Mouse (Mus musculus): ENCODE results near the gene Cyp2d26.
A peak's percentile ranks its signal among the peaks of the same experiment; 100 is the strongest.
"Not testable (repeated sequence)": the region's sequence is repeated elsewhere in the genome, so short reads cannot be mapped to it uniquely, and the experiment has no call there.

The Cyp2d26 gene

DNA sequence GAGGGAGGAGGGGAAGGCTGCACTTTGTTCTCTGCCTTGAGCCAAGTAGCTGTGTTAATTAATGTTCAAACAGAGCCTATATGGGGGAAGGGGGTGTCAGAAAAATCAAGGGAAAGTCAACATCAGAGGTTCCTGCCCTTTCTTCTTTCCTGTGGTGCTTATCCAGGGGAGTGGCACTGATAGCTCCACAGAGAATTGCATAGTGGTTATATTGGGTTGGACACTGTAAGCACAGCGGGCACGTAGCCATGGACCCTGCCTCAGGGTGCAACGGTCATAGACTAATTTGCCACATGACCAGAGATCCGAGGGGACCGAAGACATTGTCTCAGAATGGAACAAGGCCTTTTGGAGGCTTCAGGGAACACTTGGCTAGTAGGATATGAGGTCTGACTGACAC is at the start of gene Cyp2d26:
Cyp2d26 (minus strand) TSS at position 18 of the 400 bp plus-strand sequence.
- no peak for DNase-seq (ENCODE audit: low read depth, low spot score)

DNA sequence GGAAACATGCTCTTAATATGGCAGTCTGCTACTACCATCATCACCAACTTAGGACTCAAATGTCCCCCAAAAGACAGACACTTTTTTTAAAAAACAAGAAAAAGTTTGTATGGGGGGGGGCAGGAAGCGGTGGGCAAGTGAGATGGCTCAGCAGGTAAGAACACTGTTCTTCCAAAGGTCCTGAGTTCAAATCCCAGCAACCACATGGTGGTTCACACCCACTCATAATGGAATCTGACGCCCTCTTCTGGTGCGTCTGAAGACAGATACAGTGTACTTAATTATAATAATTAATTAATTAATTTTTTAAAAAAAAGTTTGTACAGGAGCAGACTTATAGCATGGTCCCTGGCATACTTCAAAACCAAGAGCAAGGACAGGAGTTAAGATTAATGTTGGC is 45.1 kb upstream of the Cyp2d26 start:
- DNase-seq (ENCODE audit: low read depth, low spot score) = no peak

DNA sequence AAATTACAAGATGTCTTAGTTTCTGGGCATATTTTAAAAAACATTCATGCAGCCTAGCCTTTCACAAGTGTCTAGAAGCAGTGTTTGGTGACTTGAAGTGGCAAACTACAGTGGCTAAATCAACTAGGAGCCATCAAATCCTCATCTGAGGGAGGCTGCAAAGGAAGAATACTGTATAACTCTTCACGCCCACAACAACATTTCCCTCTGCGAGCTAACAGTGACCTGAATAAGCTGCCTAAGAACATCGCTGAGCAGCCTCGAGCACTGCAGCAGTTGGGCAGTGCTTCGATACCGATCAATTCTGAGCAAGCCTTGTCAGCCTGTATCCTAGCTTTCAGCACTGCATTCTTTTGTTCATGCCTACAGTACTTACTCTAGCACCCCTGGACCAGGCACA is 35.8 kb upstream of the Cyp2d26 start:
- no peak for DNase-seq (ENCODE audit: low read depth, low spot score)

DNA sequence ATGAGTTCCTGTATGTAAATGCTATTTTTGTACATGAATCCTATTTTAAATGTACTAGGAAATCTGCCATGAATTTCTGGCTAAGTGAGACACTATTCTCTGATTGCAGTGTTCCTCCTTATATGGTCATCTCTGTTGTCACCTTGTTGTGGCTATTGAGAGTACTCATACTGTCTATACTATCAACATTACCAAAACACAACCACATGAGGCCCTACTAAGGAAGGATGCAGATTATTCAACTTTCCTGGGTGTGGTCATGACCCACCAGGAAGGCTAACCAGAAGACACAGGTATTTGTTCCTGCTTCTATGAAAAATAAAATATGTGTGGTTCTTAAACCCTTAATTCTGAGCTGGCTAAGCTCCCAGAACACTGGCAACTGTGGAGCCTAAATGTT is 31.8 kb upstream of the Cyp2d26 start:
- no peak for DNase-seq (ENCODE audit: low read depth, low spot score)

DNA sequence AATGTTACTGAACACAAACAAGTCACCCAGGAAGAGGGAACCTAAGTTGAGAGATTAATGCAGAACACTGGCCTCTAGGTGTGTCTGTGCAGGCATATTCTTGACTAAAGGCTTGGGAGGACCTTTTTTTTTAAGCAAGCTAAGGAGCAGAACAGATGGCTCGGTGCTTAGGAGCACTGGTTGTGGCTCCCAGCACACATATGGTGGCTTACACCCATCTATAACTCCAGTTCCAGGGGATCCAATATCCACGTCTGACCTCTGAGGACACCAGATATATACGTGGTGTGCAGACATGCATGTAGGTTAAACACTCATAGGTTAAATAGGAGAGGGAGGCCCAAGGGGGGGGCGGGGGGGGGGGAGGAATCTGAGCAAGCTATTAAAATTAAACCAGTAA is 28.3 kb upstream of the Cyp2d26 start:
- no peak for DNase-seq (ENCODE audit: low read depth, low spot score)

DNA sequence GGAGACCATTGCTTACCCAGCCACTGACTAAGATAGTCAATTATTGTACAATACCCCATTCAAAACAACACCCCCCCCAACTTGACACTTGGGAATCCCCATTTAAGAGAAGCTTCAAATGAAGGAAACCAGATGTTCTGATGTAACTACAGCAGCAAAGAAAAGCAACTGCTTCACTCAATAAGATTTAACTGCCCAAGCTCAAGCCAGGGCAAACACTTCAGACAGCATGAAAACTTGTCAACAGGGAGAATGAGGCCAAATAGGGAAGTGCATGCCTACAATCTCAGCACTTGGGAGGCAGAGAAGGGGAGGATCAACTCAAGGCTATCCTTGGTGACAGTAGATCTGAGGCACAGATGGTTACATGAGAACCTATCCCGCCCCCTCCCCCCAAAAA is 27.6 kb upstream of the Cyp2d26 start:
- no peak for DNase-seq (ENCODE audit: low read depth, low spot score)

DNA sequence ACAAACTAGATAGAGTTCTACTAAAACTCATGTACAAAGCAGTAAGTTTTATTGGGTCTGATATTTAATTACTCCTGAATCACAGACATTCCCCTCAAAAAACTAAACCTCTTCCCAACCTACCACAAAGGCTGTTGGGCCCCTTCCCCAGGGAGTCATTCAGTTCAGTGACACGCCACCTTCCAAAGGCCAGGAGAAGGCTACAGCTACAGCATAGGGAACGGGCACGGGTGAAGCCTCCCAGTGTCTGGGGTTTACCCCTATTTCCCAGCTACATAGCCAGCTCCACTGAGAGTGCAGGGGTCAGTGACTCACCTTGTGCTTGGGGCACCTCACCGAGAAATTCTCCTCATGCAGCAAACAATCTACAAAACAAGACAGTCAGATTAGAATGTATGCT is 21.2 kb upstream of the Cyp2d26 start:
- DNase-seq (ENCODE audit: low read depth, low spot score) = no peak

DNA sequence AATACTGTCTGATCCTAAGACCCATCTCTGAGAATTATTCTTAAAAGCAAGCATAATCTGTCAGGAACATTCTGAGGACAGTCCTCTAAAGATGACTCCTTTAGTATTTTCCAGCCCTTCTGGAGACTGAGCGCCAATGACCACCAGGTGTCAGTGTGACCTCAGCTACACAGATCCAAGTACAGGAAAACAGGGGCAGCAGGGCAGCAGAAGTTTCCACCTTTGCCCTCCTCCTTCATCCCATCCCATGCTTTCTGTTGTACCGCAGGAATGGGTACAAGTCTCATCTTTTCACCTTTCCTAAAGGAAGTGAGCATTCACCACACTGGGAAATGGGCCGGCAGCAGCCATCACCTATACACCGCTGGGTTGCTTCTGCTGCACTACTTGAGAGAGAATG is 20.7 kb upstream of the Cyp2d26 start:
- no peak for DNase-seq (ENCODE audit: low read depth, low spot score)

DNA sequence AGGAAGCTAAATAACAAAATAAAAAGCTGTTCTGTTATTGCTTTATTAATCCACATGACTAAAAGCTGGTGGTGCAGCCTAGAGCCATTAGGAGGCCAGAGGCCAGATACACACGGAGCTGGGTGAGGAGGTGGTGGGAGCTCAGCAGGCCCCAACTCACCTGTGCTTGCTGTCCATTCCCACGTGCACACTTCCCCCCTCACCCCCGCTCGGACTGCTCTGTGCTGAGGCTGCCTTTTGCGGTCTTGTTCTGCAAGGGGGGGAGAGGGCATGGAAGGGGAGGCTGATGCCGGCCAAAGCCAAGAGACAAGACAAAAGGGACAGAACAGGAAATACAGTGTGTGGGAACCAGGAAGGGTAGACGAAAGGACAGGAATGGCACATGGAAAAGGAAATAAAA is 20.2 kb upstream of the Cyp2d26 start:
- DNase-seq (ENCODE audit: low read depth, low spot score) = no peak

DNA sequence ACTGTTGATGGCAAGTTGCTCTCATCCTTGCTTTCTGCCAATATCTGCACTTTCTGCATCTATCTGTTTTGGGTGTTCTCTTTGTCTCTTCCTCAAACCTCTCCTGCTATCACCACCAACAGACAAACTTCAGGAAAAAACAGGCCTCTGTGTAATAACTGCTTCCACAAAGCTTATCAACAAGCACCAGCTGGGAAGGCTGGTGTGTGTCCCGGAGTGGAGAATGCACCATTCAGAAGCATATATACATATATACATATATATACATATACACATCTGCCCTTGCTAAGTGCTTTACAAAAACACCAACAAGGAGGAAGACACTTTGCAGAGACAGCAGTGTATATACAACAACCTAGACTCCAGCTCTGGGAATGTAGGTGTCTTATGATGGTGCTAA is 16.5 kb upstream of the Cyp2d26 start:
- DNase-seq (ENCODE audit: low read depth, low spot score) = no peak

DNA sequence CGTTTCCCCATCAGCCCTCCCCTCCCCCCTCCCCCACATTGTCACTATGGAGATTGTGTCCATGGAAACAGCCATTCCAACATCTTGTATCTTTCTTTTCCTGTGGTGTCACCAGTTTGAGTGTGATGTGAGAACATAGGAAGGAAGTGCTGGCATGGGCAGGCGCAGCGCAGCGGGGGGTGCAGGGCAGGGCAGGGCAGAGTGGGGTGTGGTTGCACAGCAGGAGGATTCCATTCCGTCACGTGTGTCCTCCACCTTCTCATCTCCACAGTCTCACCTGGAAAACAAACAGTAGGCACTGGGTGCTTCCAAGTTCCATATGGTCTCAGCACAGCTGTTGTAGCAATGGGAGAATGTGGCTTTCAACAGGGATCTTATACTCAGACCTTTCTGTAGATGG is 15.4 kb upstream of the Cyp2d26 start:
- no peak for DNase-seq (ENCODE audit: low read depth, low spot score)

DNA sequence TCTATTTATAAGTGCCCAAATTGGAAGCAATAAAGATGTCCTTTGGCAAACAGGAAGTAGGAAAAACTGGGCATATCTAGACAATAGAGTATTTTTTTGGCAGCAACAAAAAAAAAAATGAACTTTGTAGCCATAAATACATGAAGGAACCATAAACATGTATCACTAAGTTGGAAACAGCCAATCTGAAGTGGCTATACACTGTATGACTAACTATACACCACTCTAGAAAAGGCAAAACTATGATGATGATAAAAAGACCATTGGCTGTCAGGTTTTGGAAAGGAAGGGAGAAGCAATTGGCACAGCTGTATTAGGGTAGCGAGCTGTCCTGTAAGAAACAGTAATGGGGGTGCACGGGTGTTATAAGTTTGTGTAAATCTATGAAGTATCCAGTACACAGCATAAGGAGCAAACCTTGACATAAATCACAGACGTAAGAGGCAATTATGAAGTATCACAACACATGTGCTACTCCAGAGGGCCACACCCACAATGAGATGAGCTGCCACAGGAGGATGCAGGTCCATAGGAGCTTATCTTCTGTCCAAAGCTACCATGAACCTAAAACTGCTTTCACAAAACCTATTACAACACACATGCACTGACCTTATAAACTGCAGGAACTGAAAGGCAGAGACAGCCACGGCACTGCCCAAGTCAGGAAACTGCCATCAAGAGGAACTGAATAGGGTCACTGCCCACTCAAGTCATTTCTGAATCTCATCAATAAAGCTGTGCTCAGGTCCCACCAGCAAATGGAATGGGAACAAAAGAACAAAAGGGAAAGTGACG is 13.1 kb upstream of the Cyp2d26 start:
- DNase-seq (ENCODE audit: low read depth, low spot score) = no peak

DNA sequence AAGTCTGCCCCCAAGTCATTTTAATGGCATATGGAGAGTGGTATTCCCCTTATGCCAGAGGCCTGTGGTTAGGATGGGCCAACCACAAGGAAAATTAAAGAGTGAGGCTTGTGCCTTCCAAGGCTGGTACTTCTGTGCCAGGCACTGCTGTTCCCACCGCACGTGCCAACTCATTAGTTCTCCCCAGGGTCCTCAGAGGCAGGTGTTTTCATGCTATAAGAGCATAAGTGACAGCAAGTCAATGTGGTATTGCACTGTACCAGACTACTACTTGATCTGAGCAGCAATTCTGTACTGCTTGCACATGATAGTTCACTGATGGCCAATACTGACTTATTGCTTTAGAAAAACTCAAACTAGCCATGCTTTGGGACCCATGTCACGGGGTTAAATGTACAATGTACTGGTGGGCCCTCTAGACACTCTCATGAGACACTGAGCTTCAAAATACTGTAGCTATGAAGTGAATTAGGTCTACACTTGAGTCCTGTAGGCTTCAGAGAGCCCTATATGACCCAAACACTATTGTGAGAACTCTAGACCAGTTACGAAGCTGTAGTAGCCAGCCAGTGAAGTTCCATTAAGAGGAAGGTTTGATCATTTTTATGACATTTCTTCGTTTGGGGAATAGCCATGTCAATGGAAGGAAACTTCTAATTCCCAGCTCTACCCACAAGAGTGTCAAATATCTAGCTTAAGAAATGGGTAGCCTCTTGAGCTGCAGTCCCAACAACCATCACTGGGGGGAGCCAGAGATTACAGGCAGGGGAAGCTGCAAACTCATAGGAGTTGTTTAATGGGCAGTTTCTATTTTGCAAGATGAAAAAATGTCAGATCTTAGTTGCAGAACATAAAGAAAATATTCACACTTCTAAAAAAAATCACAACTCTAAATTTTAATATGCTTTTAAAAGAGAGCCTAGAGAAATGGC is 10.9 kb upstream of the Cyp2d26 start:
- peak; percentile 32 for DNase-seq (ENCODE audit: low read depth, low spot score)

DNA sequence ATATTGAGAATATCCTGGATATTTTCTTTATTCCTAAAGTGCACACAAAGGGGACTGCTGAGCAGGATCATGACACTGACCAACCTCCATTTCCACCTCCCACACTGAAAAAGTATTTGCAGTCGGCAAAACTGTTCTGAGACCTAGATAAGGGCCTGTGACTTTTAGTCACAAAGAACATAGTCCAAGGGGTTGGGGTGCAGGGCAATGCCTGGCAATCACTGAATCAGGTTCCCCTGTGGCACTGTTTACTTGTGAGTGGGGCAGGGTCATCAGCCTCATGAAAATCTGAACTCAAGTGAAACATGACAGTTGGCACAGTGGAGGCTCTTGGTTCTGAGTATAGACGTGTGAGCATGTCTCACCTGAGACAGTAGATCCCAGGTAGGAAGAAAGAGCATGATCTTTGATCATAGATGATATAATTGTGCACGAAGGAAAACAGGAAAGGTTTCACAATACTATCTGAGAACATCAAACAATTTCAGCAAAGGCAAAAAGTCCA is 1.9 kb upstream of the Cyp2d26 start:
- no peak for DNase-seq (ENCODE audit: low read depth, low spot score)

DNA sequence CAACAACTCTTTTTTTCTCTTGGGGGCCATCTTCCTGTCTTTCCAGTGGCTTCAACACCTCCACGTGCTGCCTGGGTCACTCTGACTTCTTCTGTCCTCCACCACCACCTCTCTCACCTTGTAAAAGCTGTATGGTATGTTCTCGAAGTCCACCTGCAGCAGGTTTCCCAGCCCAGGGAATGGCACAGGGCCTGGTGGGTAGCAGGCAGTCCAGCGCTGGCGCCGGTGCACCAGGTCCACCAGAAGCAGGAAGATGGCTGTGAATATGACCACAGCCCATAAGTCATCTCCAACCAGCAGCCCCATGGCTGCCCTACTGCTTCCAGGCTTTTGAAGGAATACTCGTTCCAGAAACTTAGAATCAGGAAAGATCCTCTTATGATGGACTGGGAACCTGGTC is 226 bp downstream of the Cyp2d26 start:
- no peak for DNase-seq (ENCODE audit: low read depth, low spot score)

DNA sequence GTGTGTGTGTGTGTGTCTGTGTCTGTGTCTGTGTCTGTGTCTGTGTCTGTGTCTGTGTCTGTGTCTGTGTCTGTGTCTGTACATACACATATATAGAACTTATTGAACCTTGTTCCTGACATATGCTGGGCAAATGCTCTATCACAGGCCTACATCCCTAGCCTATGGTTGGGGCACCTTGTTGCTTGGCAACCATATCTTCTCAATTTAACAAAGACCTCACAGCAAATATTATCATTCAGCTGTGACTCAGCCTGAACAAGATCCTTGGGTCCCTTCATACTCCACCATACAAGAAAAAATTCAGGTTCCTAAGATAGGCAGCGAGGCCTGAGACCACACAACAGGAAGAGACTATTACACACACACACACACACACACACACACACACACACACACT is 640 bp downstream of the Cyp2d26 start:
- no peak for DNase-seq (ENCODE audit: low read depth, low spot score)

DNA sequence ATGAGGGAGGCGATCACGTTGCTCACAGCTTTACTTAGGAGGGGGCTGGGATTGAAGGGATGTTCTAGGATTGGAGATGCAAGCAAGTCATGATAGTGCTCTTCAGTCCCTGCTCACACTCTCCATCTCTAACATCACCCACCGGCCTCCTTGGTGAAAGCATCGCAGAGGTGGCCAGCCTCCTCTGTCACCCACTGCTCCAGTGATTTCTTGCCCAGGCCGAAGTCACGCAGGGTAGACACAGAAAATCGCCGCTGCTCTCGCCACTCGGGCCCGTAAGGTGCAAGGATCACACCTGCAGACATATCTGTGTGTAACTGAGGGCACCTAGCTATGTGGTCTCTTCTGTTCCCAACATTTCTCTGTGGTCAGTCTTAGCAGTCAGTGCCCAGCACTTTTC is 1.5 kb downstream of the Cyp2d26 start:
- no peak for DNase-seq (ENCODE audit: low read depth, low spot score)

DNA sequence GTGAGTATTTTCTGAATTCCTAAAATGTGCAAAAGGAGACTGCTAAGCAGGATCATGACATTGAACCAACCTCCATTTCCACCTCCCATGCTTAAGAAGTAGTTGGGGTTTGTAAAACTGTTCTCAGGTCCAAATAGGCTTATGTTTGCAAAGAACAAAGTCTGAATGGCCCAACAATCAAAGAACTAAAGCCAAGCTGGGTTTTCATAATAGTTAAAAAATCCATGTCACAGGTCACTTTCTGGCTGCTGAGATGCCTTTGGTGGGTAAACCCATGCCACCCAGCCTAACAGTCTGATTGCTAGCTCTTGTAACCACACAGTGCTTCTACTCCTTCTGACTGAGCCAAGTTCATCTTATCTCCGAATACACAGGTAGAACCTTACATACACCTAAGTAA is 9.5 kb downstream of the Cyp2d26 start:
- DNase-seq (ENCODE audit: low read depth, low spot score) = no peak

DNA sequence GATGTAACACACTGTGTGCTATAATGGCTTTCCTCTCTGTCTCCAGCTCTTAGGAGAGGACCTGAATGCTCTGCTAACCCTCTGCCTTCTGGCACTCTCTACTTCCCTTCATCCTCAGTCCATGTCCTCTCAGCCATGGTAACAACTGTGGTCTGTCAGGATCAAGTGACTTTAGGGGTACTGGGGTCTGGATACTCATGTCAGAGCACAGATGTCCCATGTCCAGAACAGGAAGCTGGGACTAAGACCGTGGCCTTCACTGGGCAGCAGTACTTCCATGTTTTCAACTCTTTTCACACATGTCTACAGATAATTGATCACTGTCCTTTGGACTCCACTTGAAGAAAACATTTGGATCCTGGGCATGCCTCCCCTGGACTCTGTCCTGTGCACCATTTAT is 10.3 kb downstream of the Cyp2d26 start:
- DNase-seq (ENCODE audit: low read depth, low spot score) = no peak

DNA sequence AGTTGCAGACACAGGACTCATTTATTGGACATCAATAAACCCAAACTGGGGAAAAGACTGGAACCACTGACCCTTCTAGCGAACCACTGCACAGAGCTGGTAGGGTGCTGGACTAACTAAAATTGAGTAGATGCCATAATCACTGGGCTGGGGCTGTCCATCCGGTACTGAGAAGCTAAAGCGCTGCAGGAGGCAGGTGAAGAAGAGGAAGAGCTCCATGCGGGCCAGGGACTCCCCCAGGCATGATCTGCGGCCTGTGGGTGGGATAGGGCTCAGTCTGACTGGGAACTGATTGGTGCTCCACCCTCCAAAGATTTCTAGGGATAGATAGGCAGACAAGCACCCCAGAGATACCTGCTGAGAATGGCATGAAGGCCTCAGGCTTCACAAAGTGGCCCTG is 16.2 kb downstream of the Cyp2d26 start:
- DNase-seq (ENCODE audit: low read depth, low spot score) = not testable (repeated sequence)

DNA sequence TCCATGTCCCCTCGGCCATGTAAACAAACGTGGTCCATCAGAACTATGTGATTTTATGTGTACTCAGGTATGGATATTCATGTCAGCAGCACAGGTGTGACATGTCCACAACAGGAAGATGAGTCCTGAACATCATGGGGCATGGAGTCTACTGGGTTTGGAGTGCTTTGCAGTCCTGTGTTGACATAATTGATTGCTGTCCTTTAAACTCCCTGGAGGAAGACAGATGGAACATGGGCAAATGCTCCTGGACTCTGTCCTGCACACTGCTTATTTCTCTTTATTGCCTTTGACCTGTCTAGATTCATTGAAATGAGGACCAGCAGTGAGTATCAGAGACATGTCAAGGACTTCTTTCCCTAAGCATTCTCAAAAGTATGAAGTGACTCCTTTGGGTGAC is 28.2 kb downstream of the Cyp2d26 start:
- no peak for DNase-seq (ENCODE audit: low read depth, low spot score)

DNA sequence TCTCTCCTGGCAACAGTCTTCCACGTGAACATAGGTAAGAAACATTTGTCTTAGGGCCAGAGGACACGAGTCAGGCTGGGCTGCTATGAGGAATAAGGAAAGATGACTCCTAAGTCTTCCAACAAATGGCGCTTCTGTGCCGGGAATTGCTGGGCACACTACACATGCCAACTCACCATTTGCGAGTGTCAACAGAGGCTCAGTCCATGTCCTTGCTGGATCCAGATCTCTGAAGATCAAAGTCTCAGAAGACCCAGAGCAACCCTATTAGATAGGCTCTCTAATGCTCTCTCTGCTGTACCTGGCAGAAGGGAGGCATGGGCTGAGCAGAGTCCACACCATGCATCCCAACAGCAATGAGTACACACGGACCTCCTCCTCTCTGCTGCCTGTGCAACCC is 29.2 kb downstream of the Cyp2d26 start:
- DNase-seq (ENCODE audit: low read depth, low spot score) = no peak
